1 mouse cellular context compared by ENCODE assay signal in the genomic region with DNA sequence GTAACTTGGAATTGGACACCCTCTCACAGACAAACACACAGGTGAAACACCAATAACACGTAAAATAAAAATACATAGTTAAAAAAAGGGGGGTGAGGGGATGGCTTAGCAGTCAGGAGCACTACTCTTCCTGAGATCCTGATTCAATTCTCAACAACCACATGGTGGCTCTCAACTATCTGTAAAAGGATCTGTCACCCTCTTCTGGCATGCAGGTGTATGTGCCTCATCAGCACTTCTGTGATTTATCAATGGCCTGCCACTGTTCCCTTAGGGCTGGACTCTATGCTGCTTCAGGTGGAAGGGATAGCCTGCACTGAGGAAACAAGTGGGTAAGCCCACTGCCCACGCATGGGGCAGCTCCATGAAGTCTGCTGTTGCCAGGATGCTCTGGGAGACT.
TF ChIP-seq lines count a peak whose summit lies in the region.

No protein-coding gene starts in this region.

TF ChIP-seq in CH12.LX, 34 proteins besides CTCF, POLR2A, EP300 and RAD21 (continued from another document):
- TF ChIP-seq MAX (IDR thresholded peaks at IDR 0.05; ENCODE audit: low read length), result no peak
- no peak for TF ChIP-seq KAT2A (IDR thresholded peaks at IDR 0.05; ENCODE audit: insufficient replicate concordance, low read length)
- TF ChIP-seq MYC (IDR thresholded peaks at IDR 0.05; ENCODE audit: low read depth, low read length), result peak; percentile 60; the same call in 1 of the 2 replicates
- no peak for TF ChIP-seq NRF1 (IDR thresholded peaks at IDR 0.05; ENCODE audit: low read depth, low read length)
- TF ChIP-seq UBTF (IDR thresholded peaks at IDR 0.05; ENCODE audit: low read depth, low read length), result no peak
- TF ChIP-seq ZNF384 (IDR thresholded peaks at IDR 0.05; ENCODE audit: low read depth, low read length), result no peak
- no peak for TF ChIP-seq SIN3A (IDR thresholded peaks at IDR 0.05; ENCODE audit: low read length)
- TF ChIP-seq ZC3H11A (IDR thresholded peaks at IDR 0.05; ENCODE audit: low read depth, low read length), result no peak
- no peak for TF ChIP-seq TBP (conservative IDR thresholded peaks at IDR 0.05; ENCODE audit: low read depth, low read length)
- no peak for TF ChIP-seq HCFC1 (IDR thresholded peaks at IDR 0.05; ENCODE audit: low read depth, low read length)
- TF ChIP-seq JUND (conservative IDR thresholded peaks at IDR 0.05; ENCODE audit: low read depth, low read length), result no peak
- no peak for TF ChIP-seq USF2 (conservative IDR thresholded peaks at IDR 0.05; ENCODE audit: low read depth, low read length)
- TF ChIP-seq BHLHE40 (IDR thresholded peaks at IDR 0.05; ENCODE audit: low read depth, low read length), result no peak
- no peak for TF ChIP-seq NELFE (IDR thresholded peaks at IDR 0.05; ENCODE audit: low read depth, low read length)
- no peak for TF ChIP-seq USF1 (IDR thresholded peaks at IDR 0.05; ENCODE audit: low read depth, low read length)
- no peak for TF ChIP-seq ELF1 (IDR thresholded peaks at IDR 0.05; ENCODE audit: low read depth, low read length)
